Mouse (Mus musculus): Measurements from ENCODE around the gene Cebpzos.

GRCm38 (mm10) chr17:78952070-78952469, 35.8 kb downstream of the Cebpzos start:
- TF ChIP-seq CTCF (IDR thresholded peaks at IDR 0.05; ENCODE audit: low read depth) (no peak), EP300 (optimal IDR thresholded peaks at IDR 0.05) (no peak)
